Mouse (Mus musculus) intestine, embryonic 16.5 days (tissue): ENCODE measurements at regions not wholly inside any gene's neighbourhood (a gene's known extent, or its start where the extent isn't known, plus 50 kb on each side); places are given as distances from the start of the nearest gene placed in this dataset.

Source experiments
- ATAC-seq: fragments of 200-750 bp; cut with Nextera tagmentation; 2 replicates; pipeline ENCODE4 v1.8.0; 2017; ENCODE audit warnings: moderate TSS enrichment, moderate library complexity
- H3K27ac ChIP-seq: fragments of 300-500 bp; sonication (generic); 2 replicates; pipeline ENCODE4 v1.5.1; 2014; ENCODE audit warnings: mild to moderate bottlenecking, low read length
- H3K27me3 ChIP-seq: fragments of 300-500 bp; sonication (generic); replicated peaks from 2 replicates; pipeline ENCODE4 v1.6.1; 2014; ENCODE audit warnings: low read length, control low read depth, mixed read lengths; ENCODE audit not compliant: control insufficient read depth, insufficient read depth
- H3K36me3 ChIP-seq: fragments of 300-500 bp; sonication (generic); 2 replicates; pipeline ENCODE4 v1.6.1; 2014; ENCODE audit warnings: low read length, control low read depth; ENCODE audit not compliant: control insufficient read depth, insufficient read depth
- H3K4me1 ChIP-seq: fragments of 300-500 bp; sonication (generic); 2 replicates; pipeline ENCODE4 v1.6.1; 2014; ENCODE audit warnings: low read length, control low read depth, mixed read lengths; ENCODE audit not compliant: control insufficient read depth, insufficient read depth
- H3K4me2 ChIP-seq: fragments of 300-500 bp; sonication (generic); 2 replicates; pipeline ENCODE4 v1.6.1; 2014; ENCODE audit warnings: low read depth, low read length, control low read depth
- H3K4me3 ChIP-seq: fragments of 300-500 bp; sonication (generic); 2 replicates; pipeline ENCODE4 v1.5.1; 2014; ENCODE audit warnings: mild to moderate bottlenecking, low read length
- H3K9ac ChIP-seq: fragments of 300-500 bp; sonication (generic); 2 replicates; pipeline ENCODE4 v1.6.1; 2014; ENCODE audit warnings: low read depth, low read length
- H3K9me3 ChIP-seq: fragments of 300-500 bp; sonication (generic); 2 replicates; pipeline ENCODE4 v1.6.1; 2016; ENCODE audit warnings: low read length, control low read depth; ENCODE audit not compliant: control insufficient read depth
- WGBS: fragments of 180-500 bp; shearing (Covaris S2); extraction: QIAGEN DNeasy Blood & Tissue Kit; methylation state at CpG from one replicate; pipeline ENCODE4 v1.1.7; 2014; 5-methylcytosine and 5-hydroxymethylcytosine counted together

DNA sequence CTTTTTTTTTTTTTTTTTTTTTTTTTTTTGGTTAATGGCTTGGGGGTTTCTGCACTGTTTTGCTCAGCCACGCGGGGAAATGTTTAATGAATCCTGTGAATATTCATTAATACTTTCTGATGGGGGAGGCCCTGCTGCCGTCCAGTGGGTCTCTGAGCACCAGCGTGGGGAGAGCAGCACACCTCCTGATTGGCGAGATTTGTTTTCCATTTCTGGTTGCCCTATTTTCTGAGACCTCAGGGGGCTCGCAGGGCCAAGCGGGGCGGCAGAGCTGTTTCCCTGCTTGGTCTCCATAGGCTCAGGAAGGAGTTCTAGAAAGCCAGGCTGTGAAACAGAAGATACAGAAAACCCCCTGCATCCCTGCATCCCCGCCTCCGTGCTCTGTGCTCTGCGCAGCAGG is 153.0 kb upstream of the Med13l start:
- no peak for ATAC-seq
- Histone ChIP-seq H3K4me2 (no peak overlapping the region), H3K9me3 (0 out of 2 replicates have a peak, but pooled peaks cover 5% of the 10 kb centered on the region), H3K27ac (no peak overlapping the region), H3K27me3 (no peaks in the 10 kb centered on the region), H3K4me3 (no peak overlapping the region), H3K36me3 (no peaks in the 10 kb centered on the region), H3K4me1 (peaks cover 3% of the 10 kb centered on the region; the same call in 1 of the 2 replicates), H3K9ac (no peak overlapping the region)
- WGBS, result 57% methylated on average over 11 of the region's 11 CpGs

DNA sequence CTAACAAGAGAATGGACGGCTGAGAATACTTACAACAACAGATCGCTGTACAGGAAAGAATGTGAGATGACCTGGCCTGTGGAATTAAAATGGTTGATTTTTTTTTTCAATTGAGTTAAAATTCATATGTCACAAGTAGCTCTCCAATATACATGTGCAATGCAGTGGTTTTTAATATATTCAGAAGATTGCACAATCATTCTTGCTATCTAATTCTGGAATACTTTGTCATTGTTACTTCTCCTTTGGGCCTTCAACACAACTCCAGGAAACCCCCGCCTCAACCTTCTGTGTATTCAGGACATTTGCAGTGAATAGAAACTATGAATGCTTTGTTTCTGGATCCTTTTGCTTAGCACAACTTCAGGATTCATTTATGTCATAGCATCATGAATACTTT is 152.5 kb upstream of the Med13l start:
- Histone ChIP-seq H3K27me3 (no peaks in the 10 kb centered on the region), H3K4me1 (peaks cover 4% of the 10 kb centered on the region; the same call in 1 of the 2 replicates), H3K9me3 (0 out of 2 replicates have a peak, but pooled peaks cover 5% of the 10 kb centered on the region), H3K9ac (no peak overlapping the region), H3K4me2 (no peak overlapping the region), H3K27ac (no peak overlapping the region), H3K36me3 (no peaks in the 10 kb centered on the region), H3K4me3 (no peak overlapping the region)
- no peak for ATAC-seq
- WGBS, result 75% methylated on average over 3 of the region's 3 CpGs

DNA sequence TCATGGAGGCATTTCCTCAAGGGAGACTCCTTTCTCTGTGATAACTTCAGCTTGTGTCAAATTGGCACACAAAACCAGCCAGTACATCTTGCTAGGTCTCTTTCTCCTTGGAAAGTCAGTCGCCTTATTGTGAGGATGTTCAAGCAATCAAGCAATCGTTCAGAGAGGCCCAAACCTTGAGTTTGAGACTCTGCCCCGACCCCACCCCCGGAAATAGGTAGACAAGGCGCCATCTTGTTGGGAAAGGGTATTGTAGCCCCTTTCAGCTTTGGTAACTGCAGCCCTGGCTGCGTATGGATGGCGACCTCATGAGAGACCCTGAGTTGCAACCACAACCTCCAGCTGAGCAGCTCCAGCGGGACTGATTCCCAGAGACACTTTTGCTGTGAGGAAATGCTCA is 151.7 kb upstream of the Med13l start:
- ATAC-seq, result no peak
- peaks cover 4% of the 10 kb centered on the region; the same call in 1 of the 2 replicates for H3K4me1 ChIP-seq
- 0 out of 2 replicates have a peak, but pooled peaks cover 5% of the 10 kb centered on the region for H3K9me3 ChIP-seq
- H3K4me3 ChIP-seq, result no peak overlapping the region
- no peak overlapping the region for H3K4me2 ChIP-seq
- no peaks in the 10 kb centered on the region for H3K27me3 ChIP-seq
- H3K36me3 ChIP-seq, result no peaks in the 10 kb centered on the region
- 85% methylated on average over 8 of the region's 8 CpGs for WGBS
- no peak overlapping the region for H3K27ac ChIP-seq
- H3K9ac ChIP-seq, result no peak overlapping the region

DNA sequence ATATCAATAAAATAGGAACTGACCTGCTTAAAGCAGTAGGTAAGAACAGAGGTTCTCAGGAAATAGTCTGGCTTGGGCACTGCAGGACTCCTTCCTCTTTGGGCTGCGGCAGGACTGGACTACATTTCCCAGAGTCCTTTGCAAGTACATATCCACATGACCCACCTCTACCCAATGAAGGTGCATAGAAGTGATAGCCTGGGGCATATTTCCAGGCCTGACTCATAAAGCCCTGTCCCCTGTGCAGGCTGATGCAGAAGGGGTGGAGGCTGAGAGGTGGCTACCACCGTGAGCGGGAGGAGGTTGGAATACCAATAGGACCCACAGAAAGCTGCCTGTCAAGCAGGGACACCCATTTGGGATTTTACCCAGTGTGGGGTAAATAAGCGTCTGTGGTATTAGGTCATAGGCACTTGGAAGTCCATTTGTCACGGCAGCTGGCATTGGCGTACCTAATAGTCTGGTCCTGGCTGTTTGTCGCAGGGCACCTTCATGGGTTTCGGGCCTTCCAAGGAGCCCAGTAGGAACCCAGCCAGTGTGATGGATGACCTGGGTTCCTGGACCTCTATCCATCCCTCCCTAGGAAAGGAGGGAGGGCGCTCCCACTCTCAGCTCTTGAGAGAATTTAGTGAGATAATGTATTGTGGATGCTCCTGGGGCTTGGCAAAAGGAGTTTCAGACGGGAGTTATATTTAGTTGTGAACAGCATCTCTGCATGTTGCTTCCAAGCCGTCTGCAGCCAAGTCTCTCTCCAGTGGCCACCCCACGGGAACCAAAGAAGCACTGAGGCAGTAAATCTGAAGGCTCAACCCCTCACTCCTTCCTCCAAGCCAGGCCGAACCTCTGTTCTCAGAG is 146.8 kb upstream of the Med13l start:
- H3K9ac ChIP-seq, result no peak overlapping the region
- peak; percentile 92 for ATAC-seq
- H3K4me2 ChIP-seq, result no peak overlapping the region
- H3K9me3 ChIP-seq, result no peaks in the 10 kb centered on the region
- peaks cover 4% of the 10 kb centered on the region; the same call in 1 of the 2 replicates for H3K4me1 ChIP-seq
- WGBS, result 64% methylated on average over 13 of the region's 13 CpGs
- H3K36me3 ChIP-seq, result no peaks in the 10 kb centered on the region
- H3K27me3 ChIP-seq, result no peaks in the 10 kb centered on the region
- no peak overlapping the region for H3K27ac ChIP-seq
- no peak overlapping the region for H3K4me3 ChIP-seq

DNA sequence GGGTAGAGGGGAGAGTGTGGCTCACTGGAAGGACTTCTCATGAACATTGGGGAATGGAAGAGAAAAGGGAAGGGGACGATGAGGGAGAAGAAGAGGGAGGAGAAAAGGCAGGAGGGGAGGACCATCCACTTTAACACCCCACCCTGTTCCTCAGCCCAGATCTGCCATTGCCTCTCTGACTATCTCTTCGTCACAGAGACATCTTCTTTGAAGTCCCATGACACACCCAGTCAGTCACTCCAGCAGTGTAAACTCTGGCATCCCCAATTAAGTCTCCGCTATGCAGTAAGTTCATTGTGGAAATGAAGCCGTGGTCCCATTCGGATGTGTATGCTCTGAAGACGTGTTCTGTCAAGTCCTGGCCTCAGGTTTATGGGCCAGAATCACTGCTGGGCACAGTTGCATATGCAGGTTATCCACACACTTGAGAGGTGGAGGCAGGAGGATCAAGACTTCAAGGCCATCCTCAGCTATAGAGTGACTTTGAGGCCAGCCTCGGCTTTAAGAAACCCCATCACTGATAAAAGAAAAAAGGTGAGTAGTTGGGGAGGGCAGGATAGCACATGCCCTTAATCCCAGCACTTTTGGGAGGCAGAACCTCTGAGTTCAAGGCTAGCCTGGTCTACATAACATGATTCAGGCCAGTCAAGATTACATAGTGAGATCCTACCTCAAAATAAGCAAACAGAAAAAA is 141.0 kb upstream of the Med13l start:
- ATAC-seq, result no peak
- WGBS, result 81% methylated on average over 7 of the region's 7 CpGs
- no peak overlapping the region for H3K4me2 ChIP-seq
- no peak overlapping the region for H3K27ac ChIP-seq
- no peaks in the 10 kb centered on the region for H3K27me3 ChIP-seq
- H3K36me3 ChIP-seq, result no peaks in the 10 kb centered on the region
- H3K4me1 ChIP-seq, result peaks cover 2% of the 10 kb centered on the region; the same call in 1 of the 2 replicates
- no peak overlapping the region for H3K4me3 ChIP-seq
- no peak overlapping the region for H3K9ac ChIP-seq
- no peaks in the 10 kb centered on the region for H3K9me3 ChIP-seq

DNA sequence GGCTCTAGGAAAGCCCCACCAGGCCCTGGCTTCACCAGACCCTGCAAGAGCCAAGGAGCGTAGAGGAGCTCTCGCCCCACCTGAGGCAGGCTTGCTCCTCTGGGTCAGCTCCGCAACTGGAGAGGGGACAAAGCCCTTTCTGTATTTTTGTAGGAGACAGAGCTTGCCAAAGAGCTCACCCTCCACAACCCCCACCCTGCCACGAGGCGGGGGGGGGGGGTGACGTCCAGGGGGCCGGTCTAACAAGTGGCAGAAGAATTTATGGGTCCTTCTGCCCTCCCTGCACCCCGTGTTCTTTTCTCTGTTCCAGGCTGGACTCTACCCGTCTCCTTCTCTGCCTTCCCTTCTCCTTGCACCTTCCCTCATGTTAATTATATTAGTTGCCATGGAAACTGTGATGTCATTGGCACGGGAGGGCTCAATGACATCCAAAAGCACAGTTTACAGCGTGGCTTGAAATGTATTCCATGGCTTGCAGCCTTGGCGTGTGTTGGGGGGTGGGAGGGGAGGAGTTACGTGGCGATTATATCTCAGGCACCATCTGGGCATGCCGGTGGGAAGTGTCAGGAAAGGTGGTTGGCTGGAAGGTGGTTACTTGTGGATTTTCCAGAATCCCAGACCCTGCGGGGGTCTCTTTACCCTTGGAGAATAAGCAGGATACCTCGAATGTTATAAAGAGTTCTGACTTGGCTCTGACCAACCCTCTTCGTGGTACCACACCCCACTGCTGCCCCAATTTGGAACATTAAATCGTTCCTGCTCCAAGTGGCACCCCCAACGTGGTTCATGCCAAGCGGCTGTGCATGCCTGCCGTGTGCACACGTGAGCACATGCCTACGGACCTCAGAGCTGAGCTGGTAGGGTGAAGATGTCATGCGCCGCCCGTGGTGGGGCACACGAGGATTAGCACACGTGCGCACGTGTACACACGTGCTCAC is 138.3 kb upstream of the Med13l start:
- Histone ChIP-seq H3K36me3 (no peaks in the 10 kb centered on the region), H3K27ac (no peak overlapping the region), H3K27me3 (no peaks in the 10 kb centered on the region), H3K4me2 (no peak overlapping the region; the same call in 1 of the 2 replicates), H3K9me3 (no peaks in the 10 kb centered on the region), H3K4me3 (no peak overlapping the region), H3K4me1 (peaks cover 9% of the 10 kb centered on the region), H3K9ac (no peak overlapping the region)
- 50% methylated on average over 32 of the region's 32 CpGs for WGBS
- peak; percentile 39; the same call in 1 of the 2 replicates for ATAC-seq

DNA sequence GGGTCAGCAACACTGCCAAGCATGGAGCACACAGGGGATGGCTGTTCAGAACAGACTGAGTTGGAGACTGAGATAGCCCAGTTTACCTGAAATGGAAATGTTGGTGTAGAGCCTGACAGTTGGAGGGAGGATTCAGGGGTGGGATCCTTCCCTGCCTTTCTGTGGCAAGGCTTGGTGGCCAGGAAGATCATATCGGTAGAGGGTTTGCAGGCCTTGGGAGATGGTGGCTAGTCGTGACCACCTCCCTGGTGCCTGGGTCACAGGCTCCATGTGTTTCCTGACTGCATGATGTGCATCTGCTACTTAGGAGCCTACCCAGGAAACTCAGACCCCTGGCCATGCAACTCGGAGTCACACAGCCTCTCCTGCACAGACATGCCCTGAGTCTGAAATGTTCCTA is 136.3 kb upstream of the Med13l start:
- Histone ChIP-seq H3K36me3 (no peaks in the 10 kb centered on the region), H3K4me3 (no peak overlapping the region), H3K27ac (peak overlapping the region; percentile 52; the same call in 1 of the 2 replicates), H3K9me3 (no peaks in the 10 kb centered on the region), H3K4me1 (peaks cover 9% of the 10 kb centered on the region), H3K27me3 (no peaks in the 10 kb centered on the region), H3K4me2 (no peak overlapping the region), H3K9ac (no peak overlapping the region)
- WGBS, result 72% methylated on average over 3 of the region's 3 CpGs
- no peak for ATAC-seq

DNA sequence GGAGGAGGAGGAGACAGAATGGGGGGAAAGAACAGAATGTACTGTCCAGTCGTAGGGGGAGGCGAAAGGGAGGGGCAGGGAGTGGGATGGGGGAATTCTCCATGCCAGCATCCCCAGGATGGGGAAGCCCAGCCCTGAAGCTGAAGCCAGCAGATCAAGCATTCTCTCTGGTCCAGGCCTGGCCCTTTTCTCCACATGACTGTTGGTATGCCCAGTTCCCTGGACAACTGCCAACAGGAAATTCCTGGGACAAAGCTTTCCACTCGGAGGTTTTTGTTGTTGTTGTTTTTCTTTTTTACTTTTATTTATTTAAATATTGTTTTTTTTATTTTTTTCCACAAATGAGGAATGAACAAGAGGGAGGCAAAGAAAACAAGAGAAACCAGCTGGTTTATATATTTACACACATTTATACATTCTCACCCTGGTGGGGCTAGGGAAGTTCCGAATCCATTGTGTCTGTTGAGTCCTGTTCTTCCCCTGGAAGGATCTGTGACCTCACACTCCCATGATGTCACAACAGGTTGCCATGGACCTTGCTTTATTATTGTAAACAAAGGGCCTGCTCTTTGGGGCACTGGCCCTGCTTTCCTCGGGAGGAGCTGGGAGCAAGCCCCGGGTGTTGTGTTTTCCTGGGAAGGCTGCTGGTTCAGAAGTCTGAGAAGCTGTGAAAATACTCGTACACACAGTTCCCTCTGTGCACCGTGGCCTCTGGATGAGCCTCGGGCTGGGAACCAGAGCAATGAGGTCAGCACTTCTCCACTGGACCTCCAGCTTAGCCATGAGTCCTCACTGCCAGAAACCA is 135.5 kb upstream of the Med13l start:
- no peak overlapping the region for H3K9ac ChIP-seq
- H3K4me1 ChIP-seq, result peaks cover 9% of the 10 kb centered on the region
- H3K27ac ChIP-seq, result peak overlapping the region; percentile 66
- H3K4me2 ChIP-seq, result no peak overlapping the region
- H3K36me3 ChIP-seq, result no peaks in the 10 kb centered on the region
- 33% methylated on average over 9 of the region's 9 CpGs for WGBS
- ATAC-seq, result peak; percentile 69
- no peaks in the 10 kb centered on the region for H3K9me3 ChIP-seq
- no peaks in the 10 kb centered on the region for H3K27me3 ChIP-seq
- H3K4me3 ChIP-seq, result no peak overlapping the region
